Mouse (Mus musculus) embryonic facial prominence, embryonic 11.5 days (tissue): ENCODE measurements around the gene Gm11564. TPM values are rescaled to one million over a fixed set of nuclear protein-coding genes. Genes with fewer than 3 reads are reported as not detected.
"Not testable (repeated sequence)": the region's sequence is repeated elsewhere in the genome, so short reads cannot be mapped to it uniquely, and the experiment has no call there.

Source experiments
- ATAC-seq: fragments of 200-750 bp; cut with Nextera tagmentation; replicated peaks from 2 replicates; pipeline ENCODE4 v1.8.0; 2017; ENCODE audit warnings: low read depth; ENCODE audit not compliant: insufficient number of reproducible peaks, low FRiP score, low TSS enrichment
- DNase-seq: peaks from one replicate; pipeline ENCODE4 v3.0.0-alpha.2; 2015; ENCODE audit warnings: low spot score
- H3K27ac ChIP-seq: fragments of 300-500 bp; sonication (generic); replicated peaks from 2 replicates; pipeline ENCODE4 v1.5.1; 2014; ENCODE audit warnings: mild to moderate bottlenecking, low read depth, low read length, control low read depth
- H3K27me3 ChIP-seq: fragments of 300-500 bp; sonication (generic); 2 replicates; pipeline ENCODE4 v1.6.1; 2014; ENCODE audit warnings: mild to moderate bottlenecking, low read length, moderate library complexity, mixed read lengths; ENCODE audit not compliant: control insufficient read depth, insufficient read depth
- H3K36me3 ChIP-seq: fragments of 300-500 bp; sonication (generic); replicated peaks from 2 replicates; pipeline ENCODE4 v1.6.1; 2014; ENCODE audit warnings: low read depth, mild to moderate bottlenecking, low read length, moderate library complexity, mixed read lengths; ENCODE audit not compliant: control insufficient read depth, insufficient read depth
- H3K4me1 ChIP-seq: fragments of 300-500 bp; sonication (generic); 2 replicates; pipeline ENCODE4 v1.6.1; 2014; ENCODE audit warnings: low read length, mixed read lengths; ENCODE audit not compliant: control insufficient read depth, insufficient read depth
- H3K4me2 ChIP-seq: fragments of 300-500 bp; sonication (generic); 2 replicates; pipeline ENCODE4 v1.6.1; 2014; ENCODE audit warnings: low read depth, mild to moderate bottlenecking, control low read depth, low read length, moderate library complexity
- H3K4me3 ChIP-seq: fragments of 300-500 bp; sonication (generic); 2 replicates; pipeline ENCODE4 v1.5.1; 2014; ENCODE audit warnings: low read depth, low read length, control low read depth
- H3K9ac ChIP-seq: fragments of 300-500 bp; sonication (generic); replicated peaks from 2 replicates; pipeline ENCODE4 v1.6.1; 2014; ENCODE audit warnings: mild to moderate bottlenecking, control low read depth, low read length
- H3K9me3 ChIP-seq: fragments of 300-500 bp; sonication (generic); replicated peaks from 2 replicates; pipeline ENCODE4 v1.6.1; 2016; ENCODE audit warnings: mild to moderate bottlenecking, low read length, inconsistent platforms, mixed read lengths; ENCODE audit not compliant: control insufficient read depth
- WGBS: fragments of 180-500 bp; shearing (Covaris S2); extraction: QIAGEN DNeasy Blood & Tissue Kit; methylation state at CpG from one replicate; pipeline ENCODE4 v1.1.7; 2014; 5-methylcytosine and 5-hydroxymethylcytosine counted together
- polyA plus RNA-seq: library from polyadenylated mRNA; unstranded; fragments of >200 nt; fragmentation: Nextera tagmentation; extraction: Ambion mirVana; gene quantifications from 2 replicates; pipeline ENCODE4 v1.2.1, GENCODE M21; 2014

Gene Gm11564
- not detected in 2 replicates for polyA plus RNA-seq

DNA sequence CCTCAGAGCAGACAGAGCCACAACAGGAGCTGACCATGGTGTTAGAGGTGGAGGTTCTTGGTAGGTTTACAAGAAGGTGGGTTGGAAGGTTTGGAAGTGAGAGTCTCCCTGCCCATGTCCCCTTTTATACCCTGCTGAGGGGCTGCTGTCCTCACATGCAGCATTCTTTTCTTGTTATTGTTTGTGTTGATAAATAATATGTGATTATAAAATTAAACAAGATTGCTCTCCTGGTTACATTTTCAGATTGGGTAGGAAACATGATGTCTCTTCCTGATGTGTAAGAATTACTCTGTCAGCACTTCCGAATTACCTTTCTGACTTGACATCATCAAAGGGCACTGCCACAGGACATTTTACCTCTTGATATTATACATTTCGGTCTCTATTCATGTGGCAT lies at the start of gene Gm11564:
Gene Gm11564 (minus strand): TSS at position 101 of the 400 bp plus-strand sequence.
- not testable (repeated sequence) for H3K27ac ChIP-seq

DNA sequence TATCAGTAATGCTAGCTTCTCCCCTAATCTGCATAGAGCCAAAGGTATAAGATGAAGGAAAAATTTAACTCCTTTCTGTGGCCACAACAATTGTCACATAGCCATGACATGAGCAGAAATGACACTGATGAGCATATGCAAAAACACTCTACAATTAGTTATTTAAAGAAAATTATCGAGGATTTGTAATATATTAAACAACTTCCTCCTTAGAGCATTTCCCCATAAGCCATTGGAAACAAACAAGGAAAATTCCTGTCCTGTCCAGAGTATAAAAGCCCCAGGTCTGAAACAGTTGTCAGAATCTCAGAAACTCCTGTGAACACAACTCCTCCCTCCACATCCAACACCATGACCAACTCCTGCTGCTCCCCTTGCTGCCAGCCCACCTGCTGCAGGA lies 48.7 kb upstream of the Gm11564 start, which contains the start of gene Gm11559:
Gene Gm11559 (plus strand): TSS at position 301 of the 400 bp plus-strand sequence.
- ATAC-seq, H3K4me1 ChIP-seq, DNase-seq, H3K27ac ChIP-seq, H3K4me3 ChIP-seq, H3K27me3 ChIP-seq, H3K36me3 ChIP-seq, H3K4me2 ChIP-seq, H3K9ac ChIP-seq, H3K9me3 ChIP-seq: not testable (repeated sequence)
- WGBS = 66% methylated on average over 1 of the region's 1 CpGs

More for the DNA sequence above, at the start of gene Gm11564:
- H3K9me3 ChIP-seq, H3K4me1 ChIP-seq, ATAC-seq, H3K27me3 ChIP-seq, H3K9ac ChIP-seq, H3K36me3 ChIP-seq, DNase-seq, H3K4me2 ChIP-seq, H3K4me3 ChIP-seq: not testable (repeated sequence)
- 82% methylated on average over 2 of the region's 2 CpGs for WGBS

DNA sequence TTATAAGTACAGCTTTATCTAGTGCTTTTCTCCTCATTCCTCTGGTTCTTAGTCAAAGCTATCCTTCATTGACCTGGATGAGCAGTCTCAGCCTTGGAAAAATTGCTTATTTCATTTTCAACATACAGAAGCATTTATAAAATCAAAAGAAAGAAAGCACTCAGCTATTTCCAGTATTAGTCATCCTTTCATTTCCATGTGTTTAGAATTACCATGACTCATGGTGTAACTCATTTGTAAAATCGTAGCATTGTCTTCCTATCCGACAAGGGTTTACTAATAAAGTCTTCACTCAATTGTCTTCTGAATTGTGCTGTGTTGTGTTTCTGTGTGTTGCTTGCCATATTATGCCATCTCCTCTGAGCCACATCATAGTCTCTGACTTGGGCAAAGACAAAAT lies 43.3 kb upstream of the Gm11564 start:
- no peaks in the 10 kb centered on the region for H3K9me3 ChIP-seq
- no peaks in the 10 kb centered on the region for H3K27me3 ChIP-seq
- DNase-seq (no peak), ATAC-seq (no peak)
- no peaks in the 10 kb centered on the region for H3K4me1 ChIP-seq
- H3K4me3 ChIP-seq = no peak overlapping the region
- no peak overlapping the region for H3K9ac ChIP-seq
- 80% methylated on average over 2 of the region's 2 CpGs for WGBS
- no peak overlapping the region for H3K4me2 ChIP-seq
- H3K27ac ChIP-seq = no peak overlapping the region
- no peaks in the 10 kb centered on the region for H3K36me3 ChIP-seq

DNA sequence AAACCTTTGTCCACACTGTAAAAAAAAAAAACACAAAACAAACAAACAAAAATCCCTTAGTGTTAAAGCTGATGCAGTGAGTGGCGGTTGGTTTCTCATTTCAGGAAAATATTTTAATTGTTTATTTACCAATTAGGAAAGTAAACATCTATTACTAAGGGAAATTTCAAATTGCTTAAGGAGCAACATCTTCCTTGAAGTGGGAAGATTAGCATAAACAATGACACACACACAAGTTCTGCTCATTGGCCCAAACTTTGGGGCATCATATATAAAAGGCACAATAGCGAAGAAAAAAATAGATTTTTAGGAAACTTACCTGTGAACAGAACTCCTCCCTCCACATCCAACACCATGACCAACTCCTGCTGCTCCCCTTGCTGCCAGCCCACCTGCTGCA lies 42.2 kb upstream of the Gm11564 start, which contains the start of gene Gm11568:
Gene Gm11568 (plus strand): TSS at position 301 of the 400 bp plus-strand sequence.
- ATAC-seq (no peak), DNase-seq (no peak)
- H3K36me3 ChIP-seq = no peaks in the 10 kb centered on the region
- H3K4me1 ChIP-seq = no peaks in the 10 kb centered on the region
- no peak within 1 kb of the TSS for H3K4me2 ChIP-seq
- H3K27me3 ChIP-seq = no peaks in the 10 kb centered on the region
- H3K27ac ChIP-seq = no peak within 1 kb of the TSS
- no peak within 1 kb of the TSS for H3K9ac ChIP-seq
- no peak within 1 kb of the TSS for H3K4me3 ChIP-seq
- WGBS = 80% methylated on average over 2 of the region's 2 CpGs
- no peaks in the 10 kb centered on the region for H3K9me3 ChIP-seq

DNA sequence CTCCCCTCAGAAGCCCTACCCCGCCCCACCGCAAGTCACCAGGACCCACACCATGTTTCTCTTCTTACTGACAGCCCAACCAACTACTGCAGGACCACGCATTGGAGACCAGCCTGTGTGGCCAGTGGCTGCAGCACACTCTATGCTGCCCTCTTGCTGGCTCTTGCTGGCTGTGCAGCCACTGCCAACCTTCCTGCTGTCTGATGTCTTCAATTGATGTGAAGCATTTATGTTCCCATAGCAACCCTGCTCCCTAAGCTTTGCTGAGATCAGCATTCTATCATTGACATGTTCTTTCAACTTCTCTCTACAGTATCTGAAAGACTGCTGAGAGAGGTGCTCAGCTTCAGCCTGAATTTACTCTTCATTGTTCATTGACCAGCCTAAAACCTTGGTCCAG lies 38.7 kb upstream of the Gm11564 start:
- H3K9me3 ChIP-seq = no peaks in the 10 kb centered on the region
- no peaks in the 10 kb centered on the region for H3K36me3 ChIP-seq
- ATAC-seq (no peak), DNase-seq (peak; percentile 15)
- no peak overlapping the region for H3K9ac ChIP-seq
- H3K4me3 ChIP-seq = no peak overlapping the region
- no peaks in the 10 kb centered on the region for H3K27me3 ChIP-seq
- 62% methylated on average over 3 of the region's 3 CpGs for WGBS
- H3K27ac ChIP-seq = no peak overlapping the region
- no peak overlapping the region for H3K4me2 ChIP-seq
- no peaks in the 10 kb centered on the region for H3K4me1 ChIP-seq

DNA sequence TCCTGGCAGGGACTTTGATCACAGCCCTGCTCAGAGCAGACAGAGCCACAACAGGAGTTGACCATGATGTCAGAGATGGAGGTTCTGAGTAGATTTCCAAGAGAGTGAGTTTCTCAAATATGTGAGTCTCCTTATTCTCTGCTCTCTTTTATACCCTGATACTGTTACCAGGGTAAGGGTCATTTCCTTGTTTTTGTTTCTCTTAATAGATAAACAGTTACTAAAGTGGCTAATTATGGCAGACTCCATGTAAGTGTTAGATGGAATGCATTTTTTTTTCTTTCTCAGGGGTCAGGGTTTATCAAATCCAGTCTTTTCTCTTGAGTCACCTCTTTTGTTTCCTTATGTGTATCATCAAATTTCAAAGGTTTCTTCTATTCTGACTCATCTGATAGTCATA lies 36.0 kb upstream of the Gm11564 start, which contains the start of gene Krtap4-16:
Gene Krtap4-16 (minus strand): TSS at position 101 of the 400 bp plus-strand sequence.
- Histone ChIP-seq H3K4me3 (no peak within 1 kb of the TSS), H3K9ac (no peak within 1 kb of the TSS), H3K27ac (no peak within 1 kb of the TSS), H3K4me1 (no peaks in the 10 kb centered on the region), H3K36me3 (no peaks in the 10 kb centered on the region), H3K9me3 (no peaks in the 10 kb centered on the region), H3K27me3 (no peaks in the 10 kb centered on the region), H3K4me2 (no peak within 1 kb of the TSS)
- DNase-seq (no peak), ATAC-seq (no peak)

DNA sequence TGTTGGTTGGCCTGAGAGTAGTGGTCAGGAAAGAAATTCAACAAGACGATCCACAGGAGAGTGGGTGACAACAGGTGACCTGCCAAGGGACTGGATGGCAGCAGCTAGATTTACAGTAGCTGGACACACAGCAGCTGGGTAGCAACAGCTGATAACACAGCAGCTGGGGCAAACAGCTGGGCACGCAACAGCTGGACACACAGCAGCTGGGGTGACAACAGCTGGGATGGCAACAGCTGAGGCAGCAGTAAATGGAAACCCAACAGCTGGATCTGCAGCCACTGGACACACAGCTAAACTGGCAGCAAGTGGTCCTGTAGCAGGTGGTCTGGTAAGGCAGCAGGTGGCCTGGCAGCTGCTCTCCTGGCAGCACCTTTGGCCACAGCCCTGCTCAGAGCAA lies 31.3 kb upstream of the Gm11564 start:
- DNase-seq (no peak), ATAC-seq (no peak)
- Histone ChIP-seq H3K4me1 (no peaks in the 10 kb centered on the region), H3K4me3 (no peak overlapping the region), H3K9ac (no peak overlapping the region), H3K27ac (no peak overlapping the region), H3K4me2 (no peak overlapping the region), H3K9me3 (no peaks in the 10 kb centered on the region), H3K36me3 (no peaks in the 10 kb centered on the region), H3K27me3 (no peaks in the 10 kb centered on the region)
- 94% methylated on average over 2 of the region's 2 CpGs for WGBS

- no peak overlapping the region for H3K4me2 ChIP-seq
- WGBS = 86% methylated on average over 1 of the region's 1 CpGs
- no peaks in the 10 kb centered on the region for H3K9me3 ChIP-seq
- H3K27me3 ChIP-seq = no peaks in the 10 kb centered on the region
- ATAC-seq (no peak), DNase-seq (no peak)
- no peak overlapping the region for H3K27ac ChIP-seq
- H3K9ac ChIP-seq = no peak overlapping the region
- no peaks in the 10 kb centered on the region for H3K36me3 ChIP-seq
- H3K4me3 ChIP-seq = no peak overlapping the region
- no peaks in the 10 kb centered on the region for H3K4me1 ChIP-seq
These were observed 26.7 kb upstream of the Gm11564 start for GRCm38 (mm10) chr11:99842185-99842584.
